Mouse (Mus musculus): ENCODE data around the gene Sp6. TPM values are rescaled to one million over a fixed set of nuclear protein-coding genes. Genes with fewer than 3 reads are reported as not detected.
A peak's percentile ranks its signal among the peaks of the same experiment; 100 is the strongest.

Gene Sp6
- polyA plus RNA-seq, 1 experiment from 2014 or later: 0.46 TPM

- no peak overlapping the region for H3K9ac ChIP-seq
- no peaks in the 10 kb centered on the region for H3K9me3 ChIP-seq (replicated peaks)
- no peak overlapping the region for H3K4me3 ChIP-seq
- 94% methylated on average over 4 of the region's 4 CpGs for WGBS
- peaks cover 10% of the 10 kb centered on the region; the same call in 1 of the 2 replicates for H3K4me1 ChIP-seq
- no peak overlapping the region for H3K4me2 ChIP-seq (replicated peaks)
- peaks cover 9% of the 10 kb centered on the region for H3K36me3 ChIP-seq
- H3K27ac ChIP-seq: no peak overlapping the region
- H3K27me3 ChIP-seq: no peaks in the 10 kb centered on the region
- no peak for ATAC-seq (ENCODE audit: low FRiP score)
Measured at GRCm38 (mm10) chr11:97033781-97034180, 20.6 kb downstream of the Sp6 start.

GRCm38 (mm10) chr11:97036141-97036540 is 22.9 kb downstream of the Sp6 start:
- no peak for ATAC-seq (ENCODE audit: low FRiP score)
- Histone ChIP-seq H3K27me3 (no peaks in the 10 kb centered on the region), H3K27ac (no peak overlapping the region), H3K9ac (no peak overlapping the region), H3K4me1 (peaks cover 3% of the 10 kb centered on the region; the same call in 1 of the 2 replicates), H3K4me2 (replicated peaks) (no peak overlapping the region), H3K4me3 (no peak overlapping the region), H3K9me3 (replicated peaks) (no peaks in the 10 kb centered on the region), H3K36me3 (peaks cover 9% of the 10 kb centered on the region)
- 94% methylated on average over 5 of the region's 5 CpGs for WGBS

GRCm38 (mm10) chr11:97038881-97039280 is 25.7 kb downstream of the Sp6 start:
- no peak for ATAC-seq (ENCODE audit: low FRiP score)
- H3K9me3 ChIP-seq (replicated peaks): no peaks in the 10 kb centered on the region
- WGBS: 61% methylated on average over 7 of the region's 7 CpGs

GRCm38 (mm10) chr11:97040301-97041021 is 27.3 kb downstream of the Sp6 start:
- WGBS: 53% methylated on average over 12 of the region's 12 CpGs
- peak overlapping the region; percentile 82 for H3K4me3 ChIP-seq
- no peak overlapping the region for H3K9ac ChIP-seq
- H3K36me3 ChIP-seq: peaks cover 13% of the 10 kb centered on the region; the same call in 1 of the 2 replicates
- H3K27ac ChIP-seq: no peak overlapping the region
- H3K4me2 ChIP-seq (replicated peaks): peak overlapping the region; percentile 81
- no peak for ATAC-seq (ENCODE audit: low FRiP score)
- H3K27me3 ChIP-seq: no peaks in the 10 kb centered on the region
- H3K4me1 ChIP-seq: peaks cover 14% of the 10 kb centered on the region
- H3K9me3 ChIP-seq (replicated peaks): no peaks in the 10 kb centered on the region

More at GRCm38 (mm10) chr11:97038881-97039280, 25.7 kb downstream of the Sp6 start:
- H3K9ac ChIP-seq: no peak overlapping the region
- H3K4me1 ChIP-seq: peaks cover 14% of the 10 kb centered on the region
- H3K36me3 ChIP-seq: no peaks in the 10 kb centered on the region
- no peak overlapping the region for H3K4me2 ChIP-seq (replicated peaks)
- H3K27me3 ChIP-seq: no peaks in the 10 kb centered on the region
- H3K4me3 ChIP-seq: no peak overlapping the region
- H3K27ac ChIP-seq: no peak overlapping the region

- under 1% methylated on average over 44 of the region's 48 CpGs for WGBS
- Histone ChIP-seq H3K27ac (peak within 1 kb of the TSS; percentile 83), H3K4me1 (peaks cover 14% of the 10 kb centered on the region), H3K4me3 (peak within 1 kb of the TSS; percentile 82), H3K9ac (peak within 1 kb of the TSS; percentile 89), H3K27me3 (no peaks in the 10 kb centered on the region), H3K4me2 (replicated peaks) (peak within 1 kb of the TSS; percentile 81), H3K9me3 (replicated peaks) (no peaks in the 10 kb centered on the region), H3K36me3 (peaks cover 15% of the 10 kb centered on the region; the same call in 1 of the 2 replicates)
- peak; percentile 89 for ATAC-seq (ENCODE audit: low FRiP score)
Measured at GRCm38 (mm10) chr11:97041022-97041899, 28.1 kb downstream of the Sp6 start, which contains the start of the genes Lrrc46 and Mrpl10. TSS of gene Lrrc46 (minus strand) at chr11:97041407. TSS of gene Mrpl10 (plus strand) at chr11:97041560.

- no peak overlapping the region for H3K9ac ChIP-seq
- H3K4me3 ChIP-seq: no peak overlapping the region
- H3K4me2 ChIP-seq (replicated peaks): no peak overlapping the region
- H3K27ac ChIP-seq: no peak overlapping the region
- H3K4me1 ChIP-seq: peaks cover 14% of the 10 kb centered on the region
- 95% methylated on average over 8 of the region's 8 CpGs for WGBS
- H3K27me3 ChIP-seq: no peaks in the 10 kb centered on the region
- peaks cover 34% of the 10 kb centered on the region for H3K36me3 ChIP-seq
- no peak for ATAC-seq (ENCODE audit: low FRiP score)
- no peaks in the 10 kb centered on the region for H3K9me3 ChIP-seq (replicated peaks)
Measured at GRCm38 (mm10) chr11:97044902-97045301, 31.7 kb downstream of the Sp6 start.

GRCm38 (mm10) chr11:97045861-97046260 is 32.7 kb downstream of the Sp6 start:
- ATAC-seq (ENCODE audit: low FRiP score): no peak
- Histone ChIP-seq H3K4me2 (replicated peaks) (no peak overlapping the region), H3K4me1 (peaks cover 18% of the 10 kb centered on the region), H3K36me3 (peaks cover 34% of the 10 kb centered on the region), H3K4me3 (no peak overlapping the region), H3K27me3 (no peaks in the 10 kb centered on the region), H3K9me3 (replicated peaks) (no peaks in the 10 kb centered on the region), H3K9ac (no peak overlapping the region), H3K27ac (no peak overlapping the region)
- 81% methylated on average over 7 of the region's 7 CpGs for WGBS

- Histone ChIP-seq H3K9ac (no peak overlapping the region), H3K9me3 (replicated peaks) (no peaks in the 10 kb centered on the region), H3K4me3 (no peak overlapping the region), H3K4me2 (replicated peaks) (no peak overlapping the region), H3K36me3 (peaks cover 40% of the 10 kb centered on the region), H3K27me3 (no peaks in the 10 kb centered on the region), H3K4me1 (peaks cover 23% of the 10 kb centered on the region), H3K27ac (no peak overlapping the region)
- 81% methylated on average over 8 of the region's 8 CpGs for WGBS
- no peak for ATAC-seq (ENCODE audit: low FRiP score)
Measured at GRCm38 (mm10) chr11:97048090-97048650, 35.0 kb downstream of the Sp6 start.

GRCm38 (mm10) chr11:97049492-97050085 is 36.4 kb downstream of the Sp6 start:
- WGBS: 76% methylated on average over 6 of the region's 6 CpGs
- Histone ChIP-seq H3K9me3 (replicated peaks) (no peaks in the 10 kb centered on the region), H3K27me3 (no peaks in the 10 kb centered on the region), H3K36me3 (peaks cover 47% of the 10 kb centered on the region), H3K4me2 (replicated peaks) (no peak overlapping the region), H3K9ac (no peak overlapping the region), H3K27ac (no peak overlapping the region), H3K4me3 (no peak overlapping the region), H3K4me1 (peaks cover 23% of the 10 kb centered on the region)
- ATAC-seq (ENCODE audit: low FRiP score): no peak

- H3K27ac ChIP-seq: peak within 1 kb of the TSS; percentile 45
- no peaks in the 10 kb centered on the region for H3K27me3 ChIP-seq
- H3K9ac ChIP-seq: peak within 1 kb of the TSS; percentile 82
- H3K4me3 ChIP-seq: peak within 1 kb of the TSS; percentile 65
- H3K36me3 ChIP-seq: peaks cover 47% of the 10 kb centered on the region
- H3K4me2 ChIP-seq (replicated peaks): peak within 1 kb of the TSS; percentile 96
- peaks cover 23% of the 10 kb centered on the region for H3K4me1 ChIP-seq
- 7% methylated on average over 18 of the region's 18 CpGs for WGBS
- ATAC-seq (ENCODE audit: low FRiP score): peak; percentile 77
- no peaks in the 10 kb centered on the region for H3K9me3 ChIP-seq (replicated peaks)
Measured at GRCm38 (mm10) chr11:97050216-97050943, 37.2 kb downstream of the Sp6 start, which contains the start of gene Osbpl7. TSS of gene Osbpl7 (plus strand) at chr11:97050628.

- peak overlapping the region; percentile 82 for H3K9ac ChIP-seq
- 26% methylated on average over 13 of the region's 13 CpGs for WGBS
- peaks cover 23% of the 10 kb centered on the region for H3K4me1 ChIP-seq
- H3K4me3 ChIP-seq: peak overlapping the region; percentile 65
- H3K36me3 ChIP-seq: peaks cover 51% of the 10 kb centered on the region
- peak overlapping the region; percentile 45 for H3K27ac ChIP-seq
- no peaks in the 10 kb centered on the region for H3K27me3 ChIP-seq
- peak overlapping the region; percentile 96 for H3K4me2 ChIP-seq (replicated peaks)
- H3K9me3 ChIP-seq (replicated peaks): no peaks in the 10 kb centered on the region
- ATAC-seq (ENCODE audit: low FRiP score): peak; percentile 62
Measured at GRCm38 (mm10) chr11:97050944-97051586, 37.9 kb downstream of the Sp6 start.

Measured in hindbrain, embryonic 12.5 days (tissue).